ENCODE assay signal across 7 mouse cellular contexts in the genomic region with DNA sequence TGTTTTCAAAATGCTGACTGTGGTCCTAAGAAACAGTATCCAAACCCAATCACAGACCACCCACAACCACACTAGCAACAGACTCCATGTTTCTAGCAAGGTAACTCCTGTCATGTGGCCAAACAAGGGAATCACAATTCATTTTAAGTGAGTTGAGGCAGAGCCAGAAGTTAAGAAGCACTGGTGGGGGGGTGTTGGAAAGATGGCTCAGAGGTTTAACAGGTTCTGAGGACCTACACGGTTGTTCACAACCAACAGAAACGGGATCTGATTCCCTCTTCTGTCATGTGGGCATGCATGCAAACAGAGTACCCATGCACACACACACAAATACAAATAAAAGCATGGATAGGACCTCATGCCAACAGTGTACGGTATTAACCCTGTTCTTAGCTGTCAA. TPM values are rescaled to one million over a fixed set of nuclear protein-coding genes. Genes with fewer than 3 reads are reported as not detected.
DNase-seq lines count a peak whose midpoint lies in the region; ATAC-seq and TF ChIP-seq lines count a peak whose summit lies in the region.

No protein-coding gene starts in this region.

- 0 out of 2 replicates have a peak, but pooled peaks cover 1% of the 10 kb centered on the region for H3K36me3 ChIP-seq in testis, adult 2 months (ENCODE audit: control insufficient read depth, insufficient read depth, low read length)
- H3K36me3 ChIP-seq in forebrain, embryonic 10.5 days (replicated peaks) = peaks cover 54% of the 10 kb centered on the region
- peaks cover 39% of the 10 kb centered on the region for H3K36me3 ChIP-seq in liver, embryonic 11.5 days (ENCODE audit: control insufficient read depth, insufficient read depth, low read length)

- no peak for TF ChIP-seq POLR2A in testis, adult 2 months (IDR thresholded peaks at IDR 0.05; ENCODE audit: control insufficient read depth, low read depth, low read length)

- H3K9ac ChIP-seq in liver, embryonic 11.5 days (ENCODE audit: low read depth, low read length) = peak overlapping the region; percentile 100

- no peak for ATAC-seq in liver, embryonic 11.5 days (replicated peaks; ENCODE audit: low FRiP score)

- TF ChIP-seq CTCF in testis, adult 2 months (IDR thresholded peaks at IDR 0.05; ENCODE audit: control insufficient read depth, insufficient read depth, insufficient replicate concordance, low read depth, low read length) = no peak

- H3K9me3 ChIP-seq in forebrain, embryonic 10.5 days = no peaks in the 10 kb centered on the region
- H3K9me3 ChIP-seq in liver, embryonic 11.5 days (ENCODE audit: control insufficient read depth, low read length) = no peaks in the 10 kb centered on the region

- peaks cover 7% of the 10 kb centered on the region for H3K4me1 ChIP-seq in testis, adult 2 months (ENCODE audit: control insufficient read depth, insufficient read depth, low read length)
- peaks cover 30% of the 10 kb centered on the region for H3K4me1 ChIP-seq in forebrain, embryonic 10.5 days
- peaks cover 20% of the 10 kb centered on the region for H3K4me1 ChIP-seq in liver, embryonic 11.5 days (replicated peaks; ENCODE audit: control insufficient read depth, insufficient read depth, low read length)

- 9% methylated on average over 3 of the region's 3 CpGs for WGBS in forebrain, embryonic 10.5 days
- WGBS in liver, embryonic 11.5 days = 2% methylated on average over 3 of the region's 3 CpGs

- no peak for DNase-seq in testis, postnatal 14 days (ENCODE audit: low spot score)
- no peak for DNase-seq in forebrain, embryonic 10.5 days (ENCODE audit: extremely low spot score, low spot score)
- no peak for DNase-seq in liver, embryonic 11.5 days (ENCODE audit: low spot score)
- DNase-seq in retina, postnatal 1 day = no peak
- no peak for DNase-seq in adrenal gland, adult 8-10 months
- DNase-seq in adrenal gland, adult (ENCODE audit: inconsistent age in 2 of 2, low spot score in 1 of 2) = no peak

- peak overlapping the region; percentile 88 for H3K4me2 ChIP-seq in liver, embryonic 11.5 days

- H3K27ac ChIP-seq in testis, adult 2 months (ENCODE audit: control insufficient read depth, insufficient read depth, low read depth, low read length) = no peak overlapping the region
- H3K27ac ChIP-seq in forebrain, embryonic 10.5 days = peak overlapping the region; percentile 100
- H3K27ac ChIP-seq in liver, embryonic 11.5 days (ENCODE audit: low read depth, low read length) = peak overlapping the region; percentile 93

- peak overlapping the region; percentile 96 for H3K4me3 ChIP-seq in testis, adult 2 months (ENCODE audit: control insufficient read depth, low read depth, low read length)
- H3K4me3 ChIP-seq in forebrain, embryonic 10.5 days = peak overlapping the region; percentile 96
- peak overlapping the region; percentile 94 for H3K4me3 ChIP-seq in liver, embryonic 11.5 days (ENCODE audit: low read depth, low read length)

- H3K27me3 ChIP-seq in testis, adult 2 months (ENCODE audit: control insufficient read depth, insufficient read depth, low read length) = no peaks in the 10 kb centered on the region
- H3K27me3 ChIP-seq in forebrain, embryonic 10.5 days (ENCODE audit: poor library complexity, severe bottlenecking) = no peaks in the 10 kb centered on the region
- no peaks in the 10 kb centered on the region for H3K27me3 ChIP-seq in liver, embryonic 11.5 days (replicated peaks; ENCODE audit: control insufficient read depth, insufficient read depth, low read length)

RNA-seq across cellular contexts. Expression of gene Rpl11, which starts 1.2 kb away (rescaled TPM):
- polyA plus RNA-seq in testis, adult 2 months (2012; rRNA removed) = 212 and 241 TPM in 2 replicates
- polyA plus RNA-seq in forebrain, embryonic 10.5 days (2016; fragmentation: Nextera tagmentation; extraction: Ambion mirVana) = 485 and 525 TPM in 2 replicates
- polyA plus RNA-seq in liver, embryonic 11.5 days (2014; fragmentation: Nextera tagmentation; extraction: Ambion mirVana) = 567 and 611 TPM in 2 replicates
- 100 to 1,000 TPM; 326 to 545 (median 424) TPM for total RNA-seq in adrenal gland, adult 8-10 months (2022)

RNA-seq across cellular contexts. Expression of gene Eloa, which starts 30.5 kb away (rescaled TPM):
- 12.0 and 14.1 TPM in 2 replicates for polyA plus RNA-seq in testis, adult 2 months (2012; rRNA removed)
- polyA plus RNA-seq in forebrain, embryonic 10.5 days (2016; fragmentation: Nextera tagmentation; extraction: Ambion mirVana) = 35.2 and 36.7 TPM in 2 replicates
- polyA plus RNA-seq in liver, embryonic 11.5 days (2014; fragmentation: Nextera tagmentation; extraction: Ambion mirVana) = 48.6 and 51.6 TPM in 2 replicates
- 10 to 100 TPM; 38.6 to 44.8 (median 43.9) TPM for total RNA-seq in adrenal gland, adult 8-10 months (2022)
